In genomic region chr12:69267956-69268632, GRCm38 (mm10) we compare ENCODE assay signal across 33 mouse cellular contexts. TPM values are rescaled to one million over a fixed set of nuclear protein-coding genes. Genes with fewer than 3 reads are reported as not detected.
DNase-seq lines count a peak whose midpoint lies in the region; ATAC-seq and TF ChIP-seq lines count a peak whose summit lies in the region.
"Had no signal": no experiment of that assay in that cellular context is flagged by ENCODE, and none has a peak within 500 bp of the region (broad histone marks: within the 10 kb centered on the region; RNA-seq: fewer than 3 reads in every experiment).

No protein-coding gene starts in this region.

- H3K36me3 ChIP-seq in midbrain, embryonic 16.5 days (ENCODE audit: control insufficient read depth, insufficient read depth, low read length), result no peaks in the 10 kb centered on the region
- H3K36me3 ChIP-seq in midbrain, embryonic 10.5 days, result no peaks in the 10 kb centered on the region
- H3K36me3 ChIP-seq: embryonic facial prominence, embryonic 10.5 days; embryonic facial prominence, embryonic 15.5 days; heart, embryonic 10.5 days; heart, embryonic 15.5 days; hindbrain, embryonic 12.5 days; intestine, embryonic 15.5 days; limb, embryonic 10.5 days; limb, embryonic 15.5 days; liver, embryonic 13.5 days had no signal

- 69% methylated on average over 11 of the region's 11 CpGs for WGBS in midbrain, embryonic 16.5 days
- 78% methylated on average over 11 of the region's 11 CpGs for WGBS in midbrain, embryonic 10.5 days

- no peak overlapping the region for H3K9ac ChIP-seq in midbrain, embryonic 16.5 days (ENCODE audit: low read depth, low read length)
- H3K9ac ChIP-seq: embryonic facial prominence, embryonic 15.5 days; forebrain, embryonic 13.5 days; heart, embryonic 15.5 days; hindbrain, embryonic 12.5 days; intestine, embryonic 15.5 days; limb, embryonic 15.5 days; liver, embryonic 13.5 days had no signal

- no peaks in the 10 kb centered on the region for H3K9me3 ChIP-seq in midbrain, embryonic 16.5 days (replicated peaks; ENCODE audit: control insufficient read depth, low read length, poor library complexity, severe bottlenecking)
- H3K9me3 ChIP-seq in midbrain, embryonic 10.5 days (replicated peaks), result no peaks in the 10 kb centered on the region
- H3K9me3 ChIP-seq: embryonic facial prominence, embryonic 10.5 days; embryonic facial prominence, embryonic 15.5 days; forebrain, embryonic 13.5 days; heart, embryonic 10.5 days; heart, embryonic 15.5 days; hindbrain, embryonic 12.5 days; intestine, embryonic 15.5 days; limb, embryonic 10.5 days; limb, embryonic 15.5 days; liver, embryonic 13.5 days had no signal

- no peak for TF ChIP-seq CTCF in layer of hippocampus, adult 2 months (conservative IDR thresholded peaks at IDR 0.05)
- TF ChIP-seq CTCF in brain, embryonic 14.5 days (IDR thresholded peaks at IDR 0.05; ENCODE audit: borderline replicate concordance, extremely low read depth, insufficient read depth, insufficient read length), result no peak

- H3K4me3 ChIP-seq in layer of hippocampus, adult 2 months, result no peak overlapping the region; the same call in 1 of the 2 replicates
- H3K4me3 ChIP-seq in midbrain, embryonic 16.5 days (ENCODE audit: low read depth, low read length), result no peak overlapping the region
- no peak overlapping the region for H3K4me3 ChIP-seq in midbrain, embryonic 10.5 days
- H3K4me3 ChIP-seq: embryonic facial prominence, embryonic 10.5 days; embryonic facial prominence, embryonic 15.5 days; forebrain, embryonic 13.5 days; heart, embryonic 10.5 days; heart, embryonic 15.5 days; hindbrain, embryonic 12.5 days; intestine, embryonic 15.5 days; left cerebral cortex, adult 2 months; limb, embryonic 10.5 days; limb, embryonic 15.5 days; liver, embryonic 13.5 days had no signal

- H3K4me2 ChIP-seq in midbrain, embryonic 16.5 days (ENCODE audit: low read length), result no peak overlapping the region
- H3K4me2 ChIP-seq: embryonic facial prominence, embryonic 15.5 days; forebrain, embryonic 13.5 days; heart, embryonic 15.5 days; hindbrain, embryonic 12.5 days; intestine, embryonic 15.5 days; limb, embryonic 15.5 days; liver, embryonic 13.5 days had no signal

- H3K4me1 ChIP-seq in midbrain, embryonic 16.5 days (ENCODE audit: control insufficient read depth, insufficient read depth, low read length), result no peaks in the 10 kb centered on the region
- H3K4me1 ChIP-seq in midbrain, embryonic 10.5 days, result no peaks in the 10 kb centered on the region
- H3K4me1 ChIP-seq: embryonic facial prominence, embryonic 10.5 days; embryonic facial prominence, embryonic 15.5 days; forebrain, embryonic 13.5 days; heart, embryonic 10.5 days; heart, embryonic 15.5 days; hindbrain, embryonic 12.5 days; intestine, embryonic 15.5 days; limb, embryonic 10.5 days; limb, embryonic 15.5 days; liver, embryonic 13.5 days had no signal

- H3K27me3 ChIP-seq in midbrain, embryonic 16.5 days (ENCODE audit: control insufficient read depth, insufficient read depth, low read depth, low read length), result no peaks in the 10 kb centered on the region
- H3K27me3 ChIP-seq in midbrain, embryonic 10.5 days (ENCODE audit: low read depth, poor library complexity, severe bottlenecking), result no peaks in the 10 kb centered on the region
- H3K27me3 ChIP-seq: embryonic facial prominence, embryonic 15.5 days; forebrain, embryonic 13.5 days; heart, embryonic 15.5 days; hindbrain, embryonic 12.5 days; intestine, embryonic 15.5 days; limb, embryonic 15.5 days; liver, embryonic 13.5 days had no signal

- no peak for TF ChIP-seq POLR2A in brain, embryonic 14.5 days (IDR thresholded peaks at IDR 0.05; ENCODE audit: borderline replicate concordance, extremely low read depth, insufficient read depth, insufficient read length, poor library complexity, severe bottlenecking)

- ATAC-seq in midbrain, embryonic 16.5 days, result peak; percentile 56
- ATAC-seq: forebrain, embryonic 13.5 days; hindbrain, postnatal 0 days; intestine, embryonic 15.5 days; lung, postnatal 0 days had no signal

- H3K27ac ChIP-seq in layer of hippocampus, adult 2 months, result peak overlapping the region; percentile 48; the same call in 1 of the 2 replicates
- no peak overlapping the region for H3K27ac ChIP-seq in midbrain, embryonic 16.5 days (ENCODE audit: low read length)
- no peak overlapping the region for H3K27ac ChIP-seq in midbrain, embryonic 10.5 days (replicated peaks)
- H3K27ac ChIP-seq: embryonic facial prominence, embryonic 10.5 days; embryonic facial prominence, embryonic 15.5 days; forebrain, embryonic 13.5 days; heart, embryonic 10.5 days; heart, embryonic 15.5 days; hindbrain, embryonic 12.5 days; hindbrain, postnatal 0 days; intestine, embryonic 15.5 days; left cerebral cortex, adult 2 months; limb, embryonic 10.5 days; limb, embryonic 15.5 days; liver, embryonic 13.5 days; macrophage; stomach, postnatal 0 days had no signal

- peak in 1 of 2 experiments; percentile 14 for DNase-seq in layer of hippocampus, adult 2 months (ENCODE audit: low spot score in 2 of 2)
- DNase-seq in layer of hippocampus, postnatal 14 days (ENCODE audit: low spot score in 2 of 2), result no peak
- no peak for DNase-seq in midbrain, embryonic 10.5 days (ENCODE audit: low spot score)
- peak; percentile 44 for DNase-seq in brain, adult 2 months (ENCODE audit: low read depth, low spot score)
- peak; percentile 9 for DNase-seq in brain, embryonic 14.5 days (ENCODE audit: low read depth)
- DNase-seq: adrenal gland, adult 2 months; adrenal gland, postnatal 36 days; B cell, adult 2 months; cerebellum, adult 8-10 months; cerebellum, postnatal 25 days; gastrocnemius, postnatal 14 days; heart, postnatal 36 days; kidney, adult 2 months; kidney, postnatal 36 days; liver, embryonic 13.5 days; lung, adult 18-20 months; right cerebral cortex, postnatal 14 days; thymus, adult 2 months had no signal

RNA-seq across cellular contexts. Expression of gene Klhdc1, which starts 27.1 kb away (rescaled TPM):
- 10 to 100 TPM; 17.5 to 18.6 TPM for total RNA-seq in layer of hippocampus, adult 2 months (2021)
- total RNA-seq in layer of hippocampus, postnatal 14 days (2021), result 10 to 100 TPM; 12.4 to 13.7 TPM
- 15.6 and 19.3 TPM in 2 replicates for polyA plus RNA-seq in midbrain, embryonic 16.5 days (2015; fragmentation: Nextera tagmentation; extraction: Ambion mirVana)
- polyA plus RNA-seq in midbrain, embryonic 10.5 days (2016; fragmentation: Nextera tagmentation; extraction: Ambion mirVana), result 2.5 and 3.1 TPM in 2 replicates
- polyA plus RNA-seq in brain, embryonic 14.5 days (2012; rRNA removed), result 4.9 and 5.3 TPM in 2 replicates

RNA-seq across cellular contexts. Expression of gene Klhdc2, which starts 28.4 kb away (rescaled TPM):
- 100 to 1,000 TPM; 115 to 125 TPM for total RNA-seq in layer of hippocampus, adult 2 months (2021)
- total RNA-seq in layer of hippocampus, postnatal 14 days (2021), result 100 to 1,000 TPM; 119 to 124 TPM
- 282 and 300 TPM in 2 replicates for polyA plus RNA-seq in midbrain, embryonic 16.5 days (2015; fragmentation: Nextera tagmentation; extraction: Ambion mirVana)
- polyA plus RNA-seq in midbrain, embryonic 10.5 days (2016; fragmentation: Nextera tagmentation; extraction: Ambion mirVana), result 208 and 218 TPM in 2 replicates
- 206 and 232 TPM in 2 replicates for polyA plus RNA-seq in brain, embryonic 14.5 days (2012; rRNA removed)

RNA-seq across cellular contexts. Expression of gene Pole2, which starts 40.1 kb away (rescaled TPM):
- under 1 TPM; 0.72 to 0.76 TPM for total RNA-seq in layer of hippocampus, adult 2 months (2021)
- total RNA-seq in layer of hippocampus, postnatal 14 days (2021), result under 1 TPM; 0.69 to 0.85 TPM
- 2.5 and 2.7 TPM in 2 replicates for polyA plus RNA-seq in midbrain, embryonic 16.5 days (2015; fragmentation: Nextera tagmentation; extraction: Ambion mirVana)
- polyA plus RNA-seq in midbrain, embryonic 10.5 days (2016; fragmentation: Nextera tagmentation; extraction: Ambion mirVana), result 28.8 and 34.5 TPM in 2 replicates
- polyA plus RNA-seq in brain, embryonic 14.5 days (2012; rRNA removed), result 7.8 and 14.5 TPM in 2 replicates

Comparison
In these comparisons a context has a peak if more than half of its experiments do, and no peak if none do; other contexts are left out.
1. DNase-seq: peak in brain, adult 2 months (single experiment) and brain, embryonic 14.5 days (single experiment); none in layer of hippocampus, postnatal 14 days (0 of 2) and midbrain, embryonic 10.5 days (single experiment).